Mouse (Mus musculus) heart, embryonic 13.5 days (tissue): ENCODE measurements around the gene Mxd1. TPM values are rescaled to one million over a fixed set of nuclear protein-coding genes. Genes with fewer than 3 reads are reported as not detected.

ENCODE experiments used
- ATAC-seq: fragments of 200-750 bp; cut with Nextera tagmentation; 2 replicates; pipeline ENCODE4 v1.8.0; 2017; ENCODE audit warnings: moderate TSS enrichment; ENCODE audit not compliant: insufficient number of reproducible peaks, low FRiP score, low TSS enrichment; ENCODE audit errors: extremely low read depth
- H3K27ac ChIP-seq: fragments of 300-500 bp; sonication (generic); replicated peaks from 2 replicates; pipeline ENCODE4 v1.5.1; 2015; ENCODE audit warnings: moderate library complexity, mild to moderate bottlenecking, inconsistent platforms
- H3K27me3 ChIP-seq: fragments of 300-500 bp; sonication (generic); replicated peaks from 2 replicates; pipeline ENCODE4 v1.6.1; 2015; ENCODE audit warnings: mild to moderate bottlenecking, inconsistent platforms
- H3K36me3 ChIP-seq: fragments of 300-500 bp; sonication (generic); 2 replicates; pipeline ENCODE4 v1.6.1; 2015; ENCODE audit warnings: mild to moderate bottlenecking, inconsistent platforms
- H3K4me1 ChIP-seq: fragments of 300-500 bp; sonication (generic); 2 replicates; pipeline ENCODE4 v1.6.1; 2015; ENCODE audit warnings: inconsistent platforms
- H3K4me2 ChIP-seq: fragments of 300-500 bp; sonication (generic); 2 replicates; pipeline ENCODE4 v1.6.1; 2015; ENCODE audit warnings: inconsistent platforms, mild to moderate bottlenecking, moderate library complexity
- H3K4me3 ChIP-seq: fragments of 300-500 bp; sonication (generic); 2 replicates; pipeline ENCODE4 v1.5.1; 2015; ENCODE audit warnings: moderate library complexity, mild to moderate bottlenecking, inconsistent platforms
- H3K9ac ChIP-seq: fragments of 300-500 bp; sonication (generic); 2 replicates; pipeline ENCODE4 v1.6.1; 2015; ENCODE audit warnings: inconsistent platforms, mild to moderate bottlenecking, moderate library complexity
- H3K9me3 ChIP-seq: fragments of 300-500 bp; sonication (generic); 2 replicates; pipeline ENCODE4 v1.6.1; 2016; ENCODE audit warnings: inconsistent platforms
- WGBS: fragments of 180-500 bp; shearing (Covaris S2); methylation state at CpG from one replicate; pipeline ENCODE4 v1.1.7; 2015; ENCODE audit warnings: mixed read lengths; 5-methylcytosine and 5-hydroxymethylcytosine counted together
- polyA plus RNA-seq: library from polyadenylated mRNA; unstranded; fragments of >200 nt; fragmentation: Nextera tagmentation; extraction: Ambion mirVana; gene quantifications from 2 replicates; pipeline ENCODE4 v1.2.1, GENCODE M21; 2015

Mxd1 gene
- polyA plus RNA-seq, 1 experiment from 2014 or later: 8.5 TPM

DNA sequence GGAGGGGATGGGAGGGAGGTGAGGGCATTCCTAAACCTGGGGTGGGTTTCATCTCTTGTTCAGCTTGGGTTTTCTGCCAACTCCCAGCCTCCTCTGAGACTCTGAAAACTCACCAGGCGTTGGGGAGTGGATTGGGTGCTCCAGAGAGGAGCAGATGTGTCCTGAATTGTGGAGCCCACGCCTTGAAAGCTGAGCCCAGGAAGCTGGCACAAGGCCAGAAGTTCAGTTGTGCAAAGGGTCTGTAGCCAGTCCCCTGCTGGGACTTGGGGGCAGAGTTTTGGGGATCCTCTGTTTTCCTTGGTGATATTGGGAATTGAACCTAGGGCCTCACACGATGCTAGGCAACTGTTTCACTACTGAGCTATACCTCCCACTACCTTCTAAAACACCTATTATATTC, 38.8 kb downstream of the Mxd1 start:
- no peak for ATAC-seq
- Histone ChIP-seq H3K9me3 (no peaks in the 10 kb centered on the region), H3K27ac (no peak overlapping the region), H3K4me1 (peaks cover 7% of the 10 kb centered on the region; the same call in 1 of the 2 replicates), H3K9ac (no peak overlapping the region), H3K4me2 (no peak overlapping the region), H3K36me3 (no peaks in the 10 kb centered on the region), H3K4me3 (no peak overlapping the region), H3K27me3 (peaks cover 12% of the 10 kb centered on the region; the same call in 1 of the 2 replicates)
- 55% methylated on average over 3 of the region's 3 CpGs for WGBS

DNA sequence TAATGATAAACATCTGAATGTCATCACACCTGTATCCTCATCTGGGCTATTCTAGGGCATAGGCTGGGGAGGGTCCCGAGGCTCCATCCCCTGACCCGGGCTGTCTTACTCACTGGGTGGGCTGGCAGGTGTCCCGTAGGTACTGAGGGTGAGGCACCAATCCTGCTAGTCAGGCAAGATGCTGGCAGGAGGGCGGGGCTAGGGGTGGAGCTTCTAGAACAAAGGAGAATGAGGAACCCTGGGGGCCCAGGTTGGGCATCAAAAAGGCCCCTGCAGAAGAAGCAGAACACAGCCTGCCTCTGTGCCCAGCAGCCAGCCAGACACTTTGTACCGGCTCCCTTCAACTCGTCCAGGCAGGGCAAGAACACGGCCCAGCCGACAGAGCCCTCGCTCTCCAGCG, 41.0 kb downstream of the Mxd1 start, which contains the start of gene Asprv1:
Asprv1 (plus strand) TSS at position 219 of the 400 bp plus-strand sequence.
- no peak for ATAC-seq
- Histone ChIP-seq H3K9ac (no peak within 1 kb of the TSS), H3K4me1 (peaks cover 18% of the 10 kb centered on the region), H3K4me2 (no peak within 1 kb of the TSS), H3K27ac (no peak within 1 kb of the TSS), H3K36me3 (no peaks in the 10 kb centered on the region), H3K27me3 (peaks cover 4% of the 10 kb centered on the region; the same call in 1 of the 2 replicates), H3K9me3 (no peaks in the 10 kb centered on the region), H3K4me3 (no peak within 1 kb of the TSS)
- 59% methylated on average over 10 of the region's 10 CpGs for WGBS

DNA sequence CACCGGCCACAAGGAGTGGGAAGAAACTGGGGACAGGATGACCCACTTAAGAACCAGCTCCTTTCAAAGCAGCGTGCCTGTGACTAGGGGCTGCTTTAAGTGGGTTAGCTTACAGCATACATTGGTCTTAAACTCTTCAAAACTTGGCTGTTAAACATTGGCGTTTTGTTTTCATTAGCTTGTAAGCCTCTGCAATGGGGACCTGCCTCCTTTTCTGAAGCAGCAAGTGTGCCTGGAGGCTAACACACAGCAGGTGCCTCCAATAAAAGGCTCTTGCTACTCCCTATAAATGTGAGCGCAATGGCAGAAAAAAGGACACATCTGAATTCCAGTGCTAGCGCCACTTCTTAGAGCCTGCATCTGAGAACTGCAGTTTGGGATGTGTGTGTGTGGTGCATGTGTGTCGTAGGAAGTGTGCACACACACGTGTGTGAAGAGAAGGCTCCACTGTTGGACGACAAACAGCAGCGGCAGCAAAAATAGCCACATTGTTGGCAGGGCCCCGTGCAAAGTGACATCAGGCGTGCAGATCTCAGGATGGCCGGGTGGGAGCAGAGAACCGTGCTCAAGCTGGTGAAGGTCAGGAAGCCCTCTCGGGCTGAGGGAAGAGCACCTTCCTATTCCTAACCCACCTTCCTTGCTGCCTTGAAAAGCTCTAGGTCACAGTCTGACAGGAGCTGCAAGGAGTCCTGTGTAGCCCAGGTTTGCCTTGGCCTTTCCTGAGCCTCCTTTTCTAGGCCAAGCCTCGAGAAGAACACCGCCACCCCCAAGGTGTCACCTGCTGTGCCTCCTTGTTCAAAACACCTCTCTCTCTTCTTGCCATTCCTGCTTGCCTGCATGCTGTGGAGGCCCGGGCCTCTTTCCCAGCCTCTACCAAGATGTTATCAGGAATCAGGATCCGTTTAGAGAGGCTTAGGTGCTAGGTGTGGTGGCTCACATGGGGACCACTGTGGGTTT, 44.6 kb downstream of the Mxd1 start:
- ATAC-seq: no peak
- Histone ChIP-seq H3K27me3 (peaks cover 15% of the 10 kb centered on the region), H3K4me3 (no peak overlapping the region), H3K9ac (peak overlapping the region; percentile 34; the same call in 1 of the 2 replicates), H3K36me3 (no peaks in the 10 kb centered on the region), H3K4me1 (peaks cover 18% of the 10 kb centered on the region), H3K9me3 (no peaks in the 10 kb centered on the region), H3K27ac (0 out of 2 replicates have a peak overlapping the region, but pooled peaks have one; percentile 5), H3K4me2 (no peak overlapping the region)
- WGBS: 49% methylated on average over 18 of the region's 18 CpGs

DNA sequence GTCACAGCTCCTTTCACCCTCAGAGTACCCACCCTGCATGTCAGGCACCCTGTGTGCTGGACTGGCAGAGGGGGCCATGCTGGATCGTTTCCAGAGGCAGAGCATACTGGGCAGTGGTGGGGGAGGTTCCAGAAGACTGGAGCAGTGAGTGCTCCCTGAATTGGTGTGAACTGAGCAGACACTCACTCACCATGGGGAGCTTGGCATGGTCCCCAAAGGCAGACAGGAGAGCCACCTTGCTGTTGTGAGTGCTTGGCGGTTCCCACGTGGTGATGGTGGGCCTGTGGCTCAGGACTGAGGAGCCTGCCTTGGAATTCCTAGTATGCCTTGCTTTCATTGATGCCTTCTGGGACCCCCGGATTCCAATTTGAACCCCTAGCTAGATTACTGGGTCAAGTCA, 45.8 kb downstream of the Mxd1 start:
- H3K4me2 ChIP-seq: no peak overlapping the region
- no peak overlapping the region for H3K9ac ChIP-seq
- WGBS: 76% methylated on average over 4 of the region's 4 CpGs
- ATAC-seq: no peak; the same call in 1 of the 2 replicates
- peaks cover 16% of the 10 kb centered on the region for H3K27me3 ChIP-seq
- H3K4me3 ChIP-seq: no peak overlapping the region
- peaks cover 18% of the 10 kb centered on the region for H3K4me1 ChIP-seq
- H3K36me3 ChIP-seq: no peaks in the 10 kb centered on the region
- no peaks in the 10 kb centered on the region for H3K9me3 ChIP-seq
- H3K27ac ChIP-seq: no peak overlapping the region

DNA sequence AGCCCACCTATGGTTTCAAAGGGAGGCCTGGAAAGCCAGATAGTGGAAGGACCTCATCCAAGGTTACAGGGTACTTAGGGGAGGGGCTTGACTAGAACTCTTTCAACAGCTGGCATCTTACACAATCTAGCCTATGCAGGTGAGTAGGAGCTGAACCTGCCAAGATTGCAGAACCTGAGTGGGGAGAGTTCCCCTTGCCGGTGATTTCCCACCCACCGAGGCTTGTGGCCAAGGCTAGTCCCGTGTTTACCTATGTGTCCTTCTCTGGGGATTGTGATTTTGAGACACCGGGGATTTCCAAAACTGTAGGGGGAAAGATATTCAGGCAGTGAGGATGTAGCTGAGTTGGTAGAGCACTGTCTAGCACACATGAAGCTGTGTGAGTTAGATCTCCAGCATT, 53.7 kb downstream of the Mxd1 start:
- Histone ChIP-seq H3K4me1 (peaks cover 4% of the 10 kb centered on the region; the same call in 1 of the 2 replicates), H3K9me3 (no peaks in the 10 kb centered on the region), H3K36me3 (no peaks in the 10 kb centered on the region), H3K27me3 (0 out of 2 replicates have a peak, but pooled peaks cover 4% of the 10 kb centered on the region), H3K4me3 (no peak overlapping the region), H3K27ac (no peak overlapping the region), H3K9ac (no peak overlapping the region), H3K4me2 (no peak overlapping the region)
- WGBS: 75% methylated on average over 4 of the region's 4 CpGs
- ATAC-seq: no peak

DNA sequence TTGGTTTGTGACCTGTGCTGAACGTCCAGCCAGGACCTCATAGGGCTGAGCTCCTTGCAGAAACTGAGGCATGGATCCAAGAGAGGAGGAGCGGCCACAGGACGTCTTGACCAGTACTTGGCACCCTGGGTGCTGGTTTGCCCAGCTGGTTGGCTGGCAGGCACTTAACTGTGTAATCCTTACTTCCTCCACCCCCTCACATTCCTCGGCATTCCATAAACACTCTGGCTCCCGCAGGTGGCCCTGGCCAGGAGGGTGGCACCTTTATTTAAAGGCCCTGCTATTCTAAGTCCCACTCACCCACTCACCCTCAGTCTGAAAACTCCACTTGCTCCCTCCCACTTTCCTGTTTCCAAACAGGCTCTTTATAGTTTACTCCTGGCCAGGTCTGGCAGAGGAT, 58.2 kb downstream of the Mxd1 start:
- H3K9ac ChIP-seq: no peak overlapping the region
- no peak overlapping the region for H3K27ac ChIP-seq
- H3K27me3 ChIP-seq: no peaks in the 10 kb centered on the region
- H3K4me1 ChIP-seq: peaks cover 9% of the 10 kb centered on the region
- H3K36me3 ChIP-seq: no peaks in the 10 kb centered on the region
- ATAC-seq: no peak
- WGBS: 47% methylated on average over 5 of the region's 5 CpGs
- H3K9me3 ChIP-seq: no peaks in the 10 kb centered on the region
- H3K4me3 ChIP-seq: no peak overlapping the region
- H3K4me2 ChIP-seq: no peak overlapping the region

DNA sequence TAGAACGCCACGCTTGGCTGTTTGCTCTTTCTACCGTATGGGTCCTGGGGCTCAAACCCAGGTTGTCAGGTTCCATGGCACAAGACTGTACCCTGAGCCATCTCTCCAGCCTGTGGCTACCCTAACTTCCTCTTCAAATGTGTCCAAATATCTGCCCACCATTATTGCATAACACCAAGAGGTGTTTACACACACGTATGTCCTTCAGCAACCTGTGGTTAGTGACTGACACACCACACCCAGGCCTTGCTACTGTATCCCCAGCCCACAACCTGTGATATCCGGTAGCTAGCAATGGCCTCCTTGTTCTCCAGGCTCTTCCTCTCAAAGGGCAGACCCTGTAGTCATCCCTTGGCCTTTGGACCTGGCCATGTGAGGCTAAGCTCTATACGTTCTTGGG, 59.7 kb downstream of the Mxd1 start:
- WGBS: 84% methylated on average over 6 of the region's 6 CpGs
- Histone ChIP-seq H3K36me3 (no peaks in the 10 kb centered on the region), H3K27ac (no peak overlapping the region), H3K9ac (no peak overlapping the region), H3K4me3 (no peak overlapping the region), H3K9me3 (no peaks in the 10 kb centered on the region), H3K27me3 (no peaks in the 10 kb centered on the region), H3K4me1 (peaks cover 9% of the 10 kb centered on the region), H3K4me2 (no peak overlapping the region)
- no peak for ATAC-seq

DNA sequence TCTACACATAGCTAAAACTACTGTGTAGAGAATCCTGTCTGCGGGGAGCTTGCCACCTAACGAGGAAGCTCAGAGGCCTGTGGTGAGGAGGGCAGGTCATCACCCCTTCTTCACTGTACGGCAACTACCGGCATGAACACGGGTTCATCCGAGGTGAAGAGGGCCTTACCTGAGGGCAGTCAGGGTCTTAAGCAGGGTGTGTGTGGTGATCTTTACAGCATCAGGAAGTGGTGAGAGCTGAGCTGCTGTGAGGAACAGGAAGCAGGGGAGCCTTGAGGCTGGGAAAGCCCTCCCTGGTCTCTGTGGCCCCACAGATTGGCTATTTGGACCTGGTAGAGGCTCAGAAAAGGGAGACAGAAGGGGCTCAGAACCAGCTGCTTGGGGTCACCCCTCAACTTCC, 61.5 kb downstream of the Mxd1 start:
- Histone ChIP-seq H3K27me3 (no peaks in the 10 kb centered on the region), H3K9ac (no peak overlapping the region), H3K4me3 (no peak overlapping the region), H3K36me3 (no peaks in the 10 kb centered on the region), H3K4me1 (peaks cover 9% of the 10 kb centered on the region), H3K4me2 (no peak overlapping the region), H3K9me3 (no peaks in the 10 kb centered on the region), H3K27ac (no peak overlapping the region)
- no peak for ATAC-seq
- 78% methylated on average over 6 of the region's 6 CpGs for WGBS

DNA sequence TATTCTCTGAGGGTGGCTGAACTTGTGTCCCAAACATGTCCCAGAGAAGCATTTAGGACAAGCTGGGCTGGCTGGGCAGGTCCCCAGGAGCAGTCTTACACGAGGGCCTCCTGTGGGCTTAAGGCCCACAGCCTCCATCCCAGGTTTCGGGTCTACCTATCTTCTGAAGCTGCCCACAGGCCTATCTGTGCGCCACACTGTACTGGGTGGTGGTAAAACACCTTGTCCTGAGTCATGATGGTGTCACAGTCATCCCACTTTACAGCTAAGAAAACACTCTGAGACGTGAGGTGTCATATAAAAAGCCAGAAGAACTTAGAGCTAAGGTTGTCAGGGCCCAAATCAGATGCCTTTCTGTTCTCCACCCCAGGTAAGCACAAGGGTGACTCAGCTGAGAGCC, 62.7 kb downstream of the Mxd1 start:
- Histone ChIP-seq H3K4me3 (no peak overlapping the region), H3K4me1 (peaks cover 9% of the 10 kb centered on the region), H3K27me3 (no peaks in the 10 kb centered on the region), H3K9me3 (no peaks in the 10 kb centered on the region), H3K27ac (no peak overlapping the region), H3K4me2 (no peak overlapping the region), H3K9ac (no peak overlapping the region), H3K36me3 (no peaks in the 10 kb centered on the region)
- no peak for ATAC-seq
- WGBS: 78% methylated on average over 4 of the region's 4 CpGs

DNA sequence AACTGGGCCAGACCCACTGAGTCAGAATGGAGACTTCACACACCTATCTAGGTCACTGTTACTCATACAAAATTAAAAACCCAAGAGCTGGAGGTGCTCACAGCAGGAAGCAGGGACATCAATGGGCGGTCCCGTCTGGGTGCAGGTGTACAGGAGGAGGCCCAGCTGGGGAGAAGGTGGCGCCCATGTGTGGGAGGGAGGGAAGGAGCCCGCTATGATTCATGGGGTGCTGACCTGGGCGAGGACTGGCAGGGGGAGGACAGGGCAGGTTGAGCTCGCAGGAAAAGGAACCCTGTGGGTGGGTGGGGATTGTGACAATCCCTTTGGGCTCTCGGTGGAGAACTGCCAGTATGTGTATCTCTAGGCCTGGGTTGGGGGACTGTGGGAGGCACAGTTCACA, 63.7 kb downstream of the Mxd1 start:
- Histone ChIP-seq H3K4me1 (peaks cover 9% of the 10 kb centered on the region), H3K36me3 (no peaks in the 10 kb centered on the region), H3K9me3 (peaks cover 5% of the 10 kb centered on the region; the same call in 1 of the 2 replicates), H3K4me2 (no peak overlapping the region), H3K27me3 (no peaks in the 10 kb centered on the region), H3K4me3 (no peak overlapping the region), H3K27ac (no peak overlapping the region), H3K9ac (no peak overlapping the region)
- no peak for ATAC-seq
- 53% methylated on average over 7 of the region's 7 CpGs for WGBS

DNA sequence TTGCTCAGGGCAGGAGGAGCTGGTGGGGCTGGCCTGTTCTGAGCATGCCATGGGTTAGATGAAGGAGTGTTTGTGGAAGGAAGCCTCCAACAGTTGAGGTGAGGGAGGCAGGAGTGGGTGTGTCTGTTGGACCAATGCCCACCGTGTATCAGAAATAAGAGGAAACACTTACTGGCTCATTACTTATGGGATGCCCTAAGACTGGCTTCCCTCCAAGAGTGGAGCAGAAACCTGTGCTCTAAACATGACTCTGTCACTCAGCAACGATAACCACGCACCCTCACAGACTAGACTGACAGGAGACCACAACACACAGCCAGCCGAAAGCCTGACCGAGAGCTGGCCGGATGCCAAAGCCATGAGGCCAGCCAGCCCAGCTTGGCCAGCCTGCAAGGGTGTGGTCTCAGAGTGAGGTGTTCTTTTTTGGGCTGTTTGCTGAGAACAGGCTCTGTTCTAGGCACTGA, 69.0 kb downstream of the Mxd1 start:
- H3K36me3 ChIP-seq: no peaks in the 10 kb centered on the region
- 12% methylated on average over 6 of the region's 6 CpGs for WGBS

More for the DNA sequence above, 69.0 kb downstream of the Mxd1 start:
- peak overlapping the region; percentile 26 for H3K4me2 ChIP-seq
- ATAC-seq: peak; percentile 79
- H3K27me3 ChIP-seq: peaks cover 10% of the 10 kb centered on the region; the same call in 1 of the 2 replicates
- H3K4me1 ChIP-seq: peaks cover 21% of the 10 kb centered on the region
- H3K9ac ChIP-seq: no peak overlapping the region
- H3K27ac ChIP-seq: peak overlapping the region; percentile 86
- H3K4me3 ChIP-seq: no peak overlapping the region
- H3K9me3 ChIP-seq: peaks cover 5% of the 10 kb centered on the region; the same call in 1 of the 2 replicates
